Mouse (Mus musculus) limb, embryonic 10.5 days (tissue): ENCODE measurements at regions not wholly inside any gene's neighbourhood (a gene's known extent, or its start where the extent isn't known, plus 50 kb on each side); places are given as distances from the start of the nearest gene placed in this dataset.

Experiments used
- DNase-seq: peaks from one replicate; pipeline ENCODE4 v3.0.0-alpha.2; 2017; ENCODE audit warnings: low spot score
- H3K27ac ChIP-seq: fragments of 300-500 bp; sonication (generic); 2 replicates; pipeline ENCODE4 v1.5.1; 2016; ENCODE audit warnings: mild to moderate bottlenecking
- H3K27me3 ChIP-seq: fragments of 300-500 bp; sonication (generic); 2 replicates; pipeline ENCODE4 v1.6.1; 2016; ENCODE audit warnings: low read depth, mild to moderate bottlenecking; ENCODE audit not compliant: poor library complexity, severe bottlenecking
- H3K36me3 ChIP-seq: fragments of 300-500 bp; sonication (generic); 2 replicates; pipeline ENCODE4 v1.6.1; 2016; ENCODE audit warnings: mild to moderate bottlenecking, moderate library complexity
- H3K4me1 ChIP-seq: fragments of 300-500 bp; sonication (generic); 2 replicates; pipeline ENCODE4 v1.6.1; 2016
- H3K4me3 ChIP-seq: fragments of 300-500 bp; sonication (generic); 2 replicates; pipeline ENCODE4 v1.5.1; 2016; ENCODE audit warnings: mild to moderate bottlenecking, moderate library complexity
- H3K9me3 ChIP-seq: fragments of 300-500 bp; sonication (generic); replicated peaks from 2 replicates; pipeline ENCODE4 v1.6.1; 2016; ENCODE audit warnings: mild to moderate bottlenecking
- WGBS: fragments of 180-500 bp; shearing (Covaris S2); methylation state at CpG from one replicate; pipeline ENCODE4 v1.1.7; 2016; 5-methylcytosine and 5-hydroxymethylcytosine counted together

DNA sequence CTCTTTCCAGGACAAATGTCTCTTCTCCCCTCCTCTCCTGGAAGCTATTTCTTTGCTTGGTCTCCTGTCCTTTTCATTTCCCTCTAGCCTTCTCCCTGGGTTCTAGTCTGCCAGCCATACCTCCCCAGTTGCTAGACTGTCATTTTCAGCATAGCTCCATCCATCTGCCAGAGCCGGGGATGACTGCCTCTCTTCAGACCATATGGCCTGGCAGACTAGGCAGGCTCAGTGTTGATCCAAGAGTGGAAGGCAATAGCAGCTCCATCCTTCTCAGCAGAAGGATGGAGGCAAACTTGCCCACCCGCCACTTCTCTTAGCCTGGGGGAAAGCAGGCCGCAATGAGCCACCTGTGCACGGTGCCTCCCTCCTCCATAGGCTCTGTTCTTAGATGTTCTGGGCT, 242.0 kb upstream of the Adra1b start:
- WGBS: 91% methylated on average over 4 of the region's 4 CpGs
- Histone ChIP-seq H3K4me3 (no peak overlapping the region), H3K9me3 (no peaks in the 10 kb centered on the region), H3K27me3 (no peaks in the 10 kb centered on the region), H3K4me1 (no peaks in the 10 kb centered on the region), H3K27ac (no peak overlapping the region), H3K36me3 (no peaks in the 10 kb centered on the region)
- no peak for DNase-seq

DNA sequence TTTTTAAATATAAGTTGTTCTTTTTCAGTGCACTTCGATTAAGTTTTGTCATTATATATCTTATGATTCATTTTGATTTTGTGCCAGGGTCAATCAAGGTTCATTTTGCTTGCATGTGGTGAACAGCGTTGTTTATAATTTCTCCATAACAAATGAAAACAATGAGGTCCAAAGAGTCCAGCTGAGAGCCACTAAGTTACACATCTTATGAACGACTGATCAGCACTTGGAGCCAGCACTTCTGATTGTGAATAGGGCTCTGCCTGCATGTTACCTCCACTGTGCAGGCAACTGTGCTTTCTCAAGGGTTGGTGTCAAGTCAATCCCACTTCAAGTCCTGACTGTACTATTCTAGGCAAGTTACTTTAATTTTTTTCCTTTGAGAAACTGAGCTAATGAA, 243.5 kb upstream of the Adra1b start:
- H3K9me3 ChIP-seq: no peaks in the 10 kb centered on the region
- 91% methylated on average over 3 of the region's 3 CpGs for WGBS
- H3K4me3 ChIP-seq: no peak overlapping the region
- no peaks in the 10 kb centered on the region for H3K27me3 ChIP-seq
- no peaks in the 10 kb centered on the region for H3K36me3 ChIP-seq
- DNase-seq: no peak
- no peak overlapping the region for H3K27ac ChIP-seq
- H3K4me1 ChIP-seq: no peaks in the 10 kb centered on the region

DNA sequence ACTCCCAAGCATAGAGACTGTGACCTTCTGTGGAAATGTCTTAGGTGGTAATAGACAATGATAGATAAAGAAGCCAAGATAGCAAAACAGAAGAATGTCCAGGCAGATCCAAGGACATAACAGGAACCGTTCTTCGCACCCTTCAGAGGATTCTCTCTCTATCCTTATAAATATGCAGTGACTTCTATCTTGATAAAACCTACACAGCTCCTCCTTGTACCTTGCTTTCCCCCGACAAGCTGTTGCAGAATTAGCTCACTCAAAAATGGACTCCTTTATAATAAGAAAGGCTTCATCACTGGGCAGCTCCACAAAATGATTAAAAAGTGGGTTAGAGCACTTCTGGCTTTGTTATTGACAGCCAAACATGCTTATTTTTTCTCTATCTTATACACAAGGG, 245.4 kb upstream of the Adra1b start:
- Histone ChIP-seq H3K27ac (no peak overlapping the region), H3K4me1 (no peaks in the 10 kb centered on the region), H3K4me3 (no peak overlapping the region), H3K36me3 (no peaks in the 10 kb centered on the region), H3K9me3 (no peaks in the 10 kb centered on the region), H3K27me3 (no peaks in the 10 kb centered on the region)
- 93% methylated on average over 3 of the region's 3 CpGs for WGBS
- DNase-seq: no peak

DNA sequence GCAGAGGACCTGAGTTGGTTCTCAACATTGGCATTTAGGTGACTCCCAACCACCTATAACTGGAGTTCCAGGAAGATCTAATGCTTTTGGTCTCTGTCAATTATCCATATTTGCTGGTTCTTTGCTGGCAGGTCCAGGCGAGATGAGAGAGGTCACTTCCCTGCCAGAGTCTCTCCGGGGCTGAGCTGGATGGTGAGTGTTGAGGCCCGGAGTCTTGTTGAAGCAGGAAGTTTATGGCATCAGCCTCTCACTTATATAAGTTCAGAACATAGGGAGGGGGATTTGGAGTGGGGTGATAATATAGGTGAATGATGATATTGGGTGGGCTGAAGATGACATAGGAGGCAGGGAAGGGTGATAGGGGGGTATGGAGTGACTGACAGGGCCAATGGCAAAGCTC, 246.3 kb upstream of the Il12b start:
- DNase-seq: no peak
- Histone ChIP-seq H3K27me3 (no peaks in the 10 kb centered on the region), H3K27ac (no peak overlapping the region), H3K4me3 (no peak overlapping the region), H3K4me1 (peaks cover 4% of the 10 kb centered on the region; the same call in 1 of the 2 replicates), H3K9me3 (no peaks in the 10 kb centered on the region), H3K36me3 (no peaks in the 10 kb centered on the region)
- 92% methylated on average over 3 of the region's 3 CpGs for WGBS

DNA sequence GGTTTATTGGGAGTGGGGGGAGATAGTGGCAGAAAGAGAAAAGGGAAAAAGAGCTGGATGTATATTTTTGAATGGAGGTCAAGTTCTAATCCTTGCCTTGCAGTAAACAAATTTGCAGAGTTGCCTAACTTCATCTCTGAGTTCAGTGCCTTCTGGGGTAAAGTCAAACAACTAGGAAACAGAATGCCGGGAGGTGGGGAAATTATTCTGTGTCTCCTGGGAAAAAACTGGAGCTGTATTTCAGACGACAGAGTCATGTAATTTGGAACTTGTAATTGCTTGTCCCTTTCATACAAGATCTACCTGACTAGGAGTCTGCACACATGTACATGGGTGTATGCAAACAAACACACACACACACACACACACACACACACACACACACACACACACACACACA, 244.3 kb upstream of the Il12b start:
- 63% methylated on average over 2 of the region's 2 CpGs for WGBS
- no peak for DNase-seq
- Histone ChIP-seq H3K9me3 (no peaks in the 10 kb centered on the region), H3K36me3 (no peaks in the 10 kb centered on the region), H3K4me3 (no peak overlapping the region), H3K4me1 (peaks cover 4% of the 10 kb centered on the region; the same call in 1 of the 2 replicates), H3K27me3 (no peaks in the 10 kb centered on the region), H3K27ac (no peak overlapping the region)

DNA sequence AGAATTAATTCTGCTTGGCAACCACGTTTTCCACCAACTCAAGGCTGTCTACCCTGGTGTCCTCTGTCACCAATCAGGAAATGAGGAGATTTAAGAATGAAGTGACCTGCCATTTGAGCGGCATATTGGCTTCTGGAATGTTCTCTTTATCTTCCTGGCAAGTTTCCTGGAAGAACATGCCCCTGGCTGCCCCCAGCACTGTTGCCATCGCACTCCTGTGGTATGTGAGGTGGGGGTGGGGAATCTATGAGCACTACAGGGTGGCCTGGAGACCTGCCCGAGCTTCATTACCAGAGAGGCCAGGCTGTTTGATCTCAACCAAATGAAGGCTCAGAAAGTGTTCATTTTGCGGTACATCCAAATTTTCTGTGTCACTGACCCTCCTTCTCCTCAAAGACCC, 243.8 kb upstream of the Il12b start:
- Histone ChIP-seq H3K4me1 (peaks cover 4% of the 10 kb centered on the region; the same call in 1 of the 2 replicates), H3K27me3 (no peaks in the 10 kb centered on the region), H3K9me3 (no peaks in the 10 kb centered on the region), H3K4me3 (no peak overlapping the region), H3K27ac (no peak overlapping the region), H3K36me3 (no peaks in the 10 kb centered on the region)
- no peak for DNase-seq
- WGBS: 52% methylated on average over 5 of the region's 5 CpGs

DNA sequence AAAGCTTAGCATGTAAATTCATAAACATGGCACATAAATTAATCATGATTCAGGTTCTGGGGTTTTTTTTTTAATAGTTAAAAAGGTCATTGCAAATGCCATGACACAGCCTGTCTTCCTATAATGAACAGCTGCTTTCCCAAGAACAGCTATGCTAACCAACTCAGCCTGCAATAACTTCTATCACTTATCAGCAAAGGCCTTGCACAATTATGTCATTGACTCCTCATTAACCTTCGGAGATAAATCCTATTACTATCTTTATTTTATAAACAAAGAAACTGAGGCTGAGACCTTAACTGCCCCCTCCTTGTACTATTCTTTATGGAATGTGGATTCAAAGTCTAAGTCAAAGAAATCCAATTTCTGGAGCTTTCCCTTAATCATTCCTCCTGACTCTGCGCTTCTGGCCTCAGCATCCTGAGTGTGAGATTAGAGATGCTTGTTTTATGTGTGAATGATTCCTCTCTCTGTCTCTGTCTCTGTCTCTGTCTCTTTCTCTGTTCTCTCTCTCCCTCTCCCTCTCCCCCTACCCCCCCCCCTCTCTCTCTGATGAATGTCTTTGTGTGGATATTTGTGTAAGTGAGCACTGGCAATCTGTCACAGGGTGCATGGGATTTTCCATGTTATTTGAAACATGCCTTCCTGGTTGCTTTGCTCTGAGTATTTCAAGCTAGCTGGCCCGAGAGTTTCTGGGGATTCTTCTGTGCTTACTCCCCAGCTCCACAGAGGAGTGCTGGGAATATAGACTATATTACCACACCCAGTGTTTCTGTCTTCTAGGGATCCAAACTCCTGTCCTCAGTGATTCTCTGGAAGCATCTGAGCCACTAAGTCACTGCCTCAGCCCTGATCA, 243.1 kb upstream of the Il12b start:
- no peak overlapping the region for H3K27ac ChIP-seq
- no peak overlapping the region for H3K4me3 ChIP-seq
- H3K9me3 ChIP-seq: no peaks in the 10 kb centered on the region
- no peaks in the 10 kb centered on the region for H3K36me3 ChIP-seq
- H3K27me3 ChIP-seq: no peaks in the 10 kb centered on the region
- peaks cover 4% of the 10 kb centered on the region; the same call in 1 of the 2 replicates for H3K4me1 ChIP-seq
- no peak for DNase-seq
- 80% methylated on average over 3 of the region's 3 CpGs for WGBS

DNA sequence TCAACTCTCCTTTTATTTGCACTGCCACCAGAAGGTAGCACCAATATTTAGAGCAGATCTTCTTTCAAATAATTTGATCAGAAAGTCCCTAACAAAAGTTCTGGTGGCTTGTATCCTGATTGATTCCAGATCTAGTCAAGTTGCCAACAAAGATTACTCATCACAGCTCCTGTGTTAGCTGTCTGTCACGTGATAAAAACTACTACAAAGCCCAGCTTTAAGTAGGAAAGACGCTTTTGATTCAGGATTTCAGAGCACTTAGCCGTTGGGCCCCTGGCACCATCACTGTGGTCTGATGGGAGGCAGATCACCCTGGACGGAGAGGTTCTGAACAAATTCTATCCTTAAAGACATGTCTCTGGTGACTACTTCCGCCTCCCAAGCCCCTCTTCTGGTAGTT, 241.6 kb upstream of the Il12b start:
- H3K36me3 ChIP-seq: no peaks in the 10 kb centered on the region
- H3K27me3 ChIP-seq: no peaks in the 10 kb centered on the region
- no peak for DNase-seq
- 63% methylated on average over 5 of the region's 5 CpGs for WGBS
- H3K9me3 ChIP-seq: no peaks in the 10 kb centered on the region
- H3K4me1 ChIP-seq: peaks cover 4% of the 10 kb centered on the region; the same call in 1 of the 2 replicates
- no peak overlapping the region for H3K4me3 ChIP-seq
- H3K27ac ChIP-seq: no peak overlapping the region

DNA sequence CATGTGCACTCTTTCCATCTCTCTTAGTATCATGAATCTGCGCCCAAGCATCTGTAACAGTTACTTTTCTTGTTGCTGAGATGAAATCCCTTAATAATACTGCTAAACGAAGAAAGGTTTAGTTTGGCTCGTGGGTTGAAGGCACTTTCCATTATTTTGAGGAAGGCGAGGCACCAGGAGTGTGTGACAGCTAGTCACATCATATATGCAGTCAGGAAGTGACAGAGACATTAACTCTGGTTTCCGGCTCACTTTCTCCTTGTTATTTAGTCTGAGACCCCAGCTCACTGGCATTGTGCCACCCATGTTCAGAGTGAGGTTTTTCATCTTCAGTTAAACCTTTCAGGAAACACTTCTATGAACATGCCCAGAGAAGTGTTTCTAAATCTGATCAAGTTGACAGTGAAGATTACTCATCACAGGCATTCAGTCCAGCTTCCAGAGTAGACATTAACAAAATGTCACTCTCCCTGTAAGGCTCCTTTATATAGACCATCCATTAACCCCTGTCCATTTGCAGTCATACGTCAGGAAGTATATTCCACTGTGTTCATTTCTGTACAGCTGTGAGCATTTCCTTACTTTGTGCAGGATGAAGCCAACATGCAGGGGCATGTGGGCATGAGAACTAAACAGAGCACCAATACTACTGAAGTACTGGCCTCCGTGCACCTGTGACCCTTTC, 238.0 kb upstream of the Il12b start:
- Histone ChIP-seq H3K4me1 (no peaks in the 10 kb centered on the region), H3K4me3 (no peak overlapping the region), H3K9me3 (no peaks in the 10 kb centered on the region), H3K36me3 (no peaks in the 10 kb centered on the region), H3K27me3 (no peaks in the 10 kb centered on the region), H3K27ac (no peak overlapping the region)
- 93% methylated on average over 7 of the region's 7 CpGs for WGBS
- no peak for DNase-seq

DNA sequence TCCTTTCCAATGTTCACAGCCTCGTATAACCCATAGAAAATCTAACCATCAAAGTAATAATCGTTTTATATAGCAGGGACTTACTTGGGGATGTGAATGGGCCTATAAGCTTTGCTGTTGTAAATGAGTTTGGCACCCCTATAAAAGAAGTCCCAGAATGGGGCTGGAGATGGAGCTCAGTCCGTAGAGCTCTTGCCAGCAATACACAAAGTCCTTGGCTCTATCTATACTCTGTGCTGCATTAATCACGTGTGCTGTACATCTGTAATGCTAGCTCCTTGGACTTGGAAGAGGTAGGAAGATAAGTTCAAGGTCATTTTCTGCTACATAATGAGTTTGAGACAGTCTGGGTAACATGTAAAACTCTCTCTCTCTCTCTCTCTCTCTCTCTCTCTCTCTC, 236.8 kb upstream of the Il12b start:
- H3K4me3 ChIP-seq: no peak overlapping the region
- no peaks in the 10 kb centered on the region for H3K36me3 ChIP-seq
- no peak for DNase-seq
- no peaks in the 10 kb centered on the region for H3K4me1 ChIP-seq
- H3K27me3 ChIP-seq: no peaks in the 10 kb centered on the region
- WGBS: 89% methylated on average over 4 of the region's 4 CpGs
- H3K27ac ChIP-seq: no peak overlapping the region
- no peaks in the 10 kb centered on the region for H3K9me3 ChIP-seq

DNA sequence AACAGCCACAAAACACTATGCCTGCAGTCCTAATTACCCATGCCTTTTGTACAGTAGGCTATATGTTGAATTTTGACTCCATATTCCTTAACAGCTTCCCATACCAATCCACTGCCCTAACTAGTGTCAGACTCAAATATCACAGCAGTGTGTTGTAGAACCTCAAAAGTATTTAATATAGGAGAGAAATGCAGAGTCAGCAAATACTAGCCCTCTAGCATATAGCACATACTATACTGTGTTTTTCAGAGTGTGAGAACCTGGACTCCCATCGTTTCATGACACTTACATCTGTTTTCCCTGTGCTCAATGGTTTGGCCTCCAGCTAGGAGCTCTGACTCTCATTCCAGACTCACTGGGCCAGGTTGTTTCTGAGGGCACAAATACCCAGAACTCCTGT, 236.1 kb upstream of the Il12b start:
- Histone ChIP-seq H3K27me3 (no peaks in the 10 kb centered on the region), H3K4me1 (no peaks in the 10 kb centered on the region), H3K9me3 (no peaks in the 10 kb centered on the region), H3K4me3 (no peak overlapping the region), H3K36me3 (no peaks in the 10 kb centered on the region), H3K27ac (no peak overlapping the region)
- no peak for DNase-seq
- WGBS: 84% methylated on average over 1 of the region's 1 CpGs

DNA sequence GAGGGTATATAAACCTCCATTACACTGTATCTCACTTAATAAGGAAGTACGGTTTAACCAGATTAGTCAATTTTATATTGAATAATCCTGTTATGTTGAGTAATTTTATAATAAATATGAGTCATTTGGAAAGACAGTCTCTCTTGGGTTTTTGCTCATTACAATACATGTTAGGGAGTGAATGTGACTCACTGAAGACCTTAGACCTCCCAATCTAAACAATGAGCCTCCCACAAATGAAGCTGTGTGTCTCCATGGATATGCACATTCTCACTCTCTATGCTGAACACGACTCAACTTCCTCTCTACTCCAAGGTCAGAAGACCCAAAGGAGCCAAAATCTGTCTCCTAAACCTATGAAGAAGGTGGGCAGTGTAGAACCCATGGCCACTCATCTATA, 235.7 kb upstream of the Il12b start:
- no peak overlapping the region for H3K4me3 ChIP-seq
- no peak for DNase-seq
- no peaks in the 10 kb centered on the region for H3K4me1 ChIP-seq
- H3K9me3 ChIP-seq: no peaks in the 10 kb centered on the region
- no peak overlapping the region for H3K27ac ChIP-seq
- H3K36me3 ChIP-seq: no peaks in the 10 kb centered on the region
- no peaks in the 10 kb centered on the region for H3K27me3 ChIP-seq
- 73% methylated on average over 2 of the region's 2 CpGs for WGBS

DNA sequence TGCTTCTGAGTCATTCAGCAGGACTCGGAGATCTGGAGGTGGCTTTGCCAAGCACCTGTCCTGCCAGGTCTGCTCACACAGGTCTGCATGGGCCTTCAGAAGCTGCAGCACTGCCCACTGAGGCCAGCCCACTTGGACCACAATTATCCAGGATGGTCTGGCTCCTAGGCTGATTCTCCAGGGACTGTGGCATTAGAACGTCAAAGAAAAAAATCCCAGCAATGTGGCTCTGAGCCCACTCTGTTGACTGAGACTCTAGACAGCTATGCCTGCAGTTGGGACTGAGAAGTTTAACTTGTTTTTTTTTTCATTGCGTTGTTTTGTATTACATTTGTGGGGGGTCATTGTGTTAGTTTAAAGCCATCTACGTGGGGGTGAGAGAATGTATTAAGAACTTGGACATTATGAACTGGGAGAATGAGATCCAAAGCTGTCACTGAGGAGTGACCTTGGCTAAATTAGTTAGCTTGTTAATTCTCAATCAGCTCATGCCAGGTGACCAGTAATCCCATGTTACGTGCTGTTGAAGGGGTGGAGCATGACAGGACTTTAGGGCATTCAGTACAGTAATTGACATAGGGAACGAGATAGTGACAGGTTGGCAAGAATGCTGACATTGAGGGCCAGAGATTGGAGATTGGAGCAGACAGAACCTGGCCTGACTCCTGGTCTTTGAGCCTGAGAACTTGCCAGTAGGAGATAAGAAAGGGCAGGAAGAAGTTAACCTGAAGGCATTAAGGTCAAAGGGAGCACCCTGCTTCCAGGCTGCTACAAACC, 232.0 kb upstream of the Il12b start:
- no peaks in the 10 kb centered on the region for H3K9me3 ChIP-seq
- no peak for DNase-seq
- H3K4me3 ChIP-seq: no peak overlapping the region
- no peak overlapping the region for H3K27ac ChIP-seq
- H3K4me1 ChIP-seq: no peaks in the 10 kb centered on the region
- WGBS: 81% methylated on average over 6 of the region's 6 CpGs
- H3K27me3 ChIP-seq: no peaks in the 10 kb centered on the region
- H3K36me3 ChIP-seq: no peaks in the 10 kb centered on the region
